Mouse (Mus musculus) embryonic facial prominence, embryonic 11.5 days (tissue): Measurements from ENCODE around the gene Ifit3b. TPM values are rescaled to one million over a fixed set of nuclear protein-coding genes. Genes with fewer than 3 reads are reported as not detected.
"Not testable (repeated sequence)": the region's sequence is repeated elsewhere in the genome, so short reads cannot be mapped to it uniquely, and the experiment has no call there.

ENCODE experiments used
- ATAC-seq: fragments of 200-750 bp; cut with Nextera tagmentation; replicated peaks from 2 replicates; pipeline ENCODE4 v1.8.0; 2017; ENCODE audit warnings: low read depth; ENCODE audit not compliant: insufficient number of reproducible peaks, low FRiP score, low TSS enrichment
- DNase-seq: peaks from one replicate; pipeline ENCODE4 v3.0.0-alpha.2; 2015; ENCODE audit warnings: low spot score
- H3K27ac ChIP-seq: fragments of 300-500 bp; sonication (generic); replicated peaks from 2 replicates; pipeline ENCODE4 v1.5.1; 2014; ENCODE audit warnings: mild to moderate bottlenecking, low read depth, low read length, control low read depth
- H3K27me3 ChIP-seq: fragments of 300-500 bp; sonication (generic); 2 replicates; pipeline ENCODE4 v1.6.1; 2014; ENCODE audit warnings: mild to moderate bottlenecking, low read length, moderate library complexity, mixed read lengths; ENCODE audit not compliant: control insufficient read depth, insufficient read depth
- H3K36me3 ChIP-seq: fragments of 300-500 bp; sonication (generic); replicated peaks from 2 replicates; pipeline ENCODE4 v1.6.1; 2014; ENCODE audit warnings: low read depth, mild to moderate bottlenecking, low read length, moderate library complexity, mixed read lengths; ENCODE audit not compliant: control insufficient read depth, insufficient read depth
- H3K4me1 ChIP-seq: fragments of 300-500 bp; sonication (generic); 2 replicates; pipeline ENCODE4 v1.6.1; 2014; ENCODE audit warnings: low read length, mixed read lengths; ENCODE audit not compliant: control insufficient read depth, insufficient read depth
- H3K4me2 ChIP-seq: fragments of 300-500 bp; sonication (generic); 2 replicates; pipeline ENCODE4 v1.6.1; 2014; ENCODE audit warnings: low read depth, mild to moderate bottlenecking, control low read depth, low read length, moderate library complexity
- H3K4me3 ChIP-seq: fragments of 300-500 bp; sonication (generic); 2 replicates; pipeline ENCODE4 v1.5.1; 2014; ENCODE audit warnings: low read depth, low read length, control low read depth
- H3K9ac ChIP-seq: fragments of 300-500 bp; sonication (generic); replicated peaks from 2 replicates; pipeline ENCODE4 v1.6.1; 2014; ENCODE audit warnings: mild to moderate bottlenecking, control low read depth, low read length
- H3K9me3 ChIP-seq: fragments of 300-500 bp; sonication (generic); replicated peaks from 2 replicates; pipeline ENCODE4 v1.6.1; 2016; ENCODE audit warnings: mild to moderate bottlenecking, low read length, inconsistent platforms, mixed read lengths; ENCODE audit not compliant: control insufficient read depth
- WGBS: fragments of 180-500 bp; shearing (Covaris S2); extraction: QIAGEN DNeasy Blood & Tissue Kit; methylation state at CpG from one replicate; pipeline ENCODE4 v1.1.7; 2014; 5-methylcytosine and 5-hydroxymethylcytosine counted together
- polyA plus RNA-seq: library from polyadenylated mRNA; unstranded; fragments of >200 nt; fragmentation: Nextera tagmentation; extraction: Ambion mirVana; gene quantifications from 2 replicates; pipeline ENCODE4 v1.2.1, GENCODE M21; 2014

The Ifit3b gene
- polyA plus RNA-seq, 1 experiment from 2014 or later, result not detected

DNA sequence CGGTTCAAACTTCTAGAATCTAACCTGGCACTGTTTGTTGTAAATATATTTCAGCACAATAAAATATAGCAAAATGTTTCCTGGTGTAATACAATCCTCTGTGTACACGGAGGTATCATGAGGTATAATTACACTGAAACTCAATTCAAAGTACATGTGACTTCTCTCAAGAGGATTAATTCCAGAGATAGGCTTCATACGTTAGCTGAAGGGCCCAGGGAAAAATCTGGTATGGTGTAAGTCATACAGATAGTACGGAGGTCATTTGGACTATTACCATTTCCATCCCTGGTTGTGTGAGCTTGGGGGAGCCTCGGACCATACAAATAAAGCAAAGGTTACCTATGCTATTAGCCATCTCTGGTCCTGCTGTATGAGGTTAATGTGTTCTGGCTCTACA is 34.8 kb downstream of the Ifit3b start:
- 76% methylated on average over 5 of the region's 5 CpGs for WGBS

GRCm38 (mm10) chr19:34647630-34648029 is 39.9 kb downstream of the Ifit3b start:
- ATAC-seq, H3K27ac ChIP-seq, DNase-seq, H3K4me2 ChIP-seq, H3K4me1 ChIP-seq, H3K9me3 ChIP-seq, H3K4me3 ChIP-seq, H3K36me3 ChIP-seq, H3K9ac ChIP-seq, H3K27me3 ChIP-seq: not testable (repeated sequence)
- WGBS, result 81% methylated on average over 7 of the region's 8 CpGs

More for the DNA sequence above, 34.8 kb downstream of the Ifit3b start:
- DNase-seq, result no peak
- ATAC-seq, result no peak
- Histone ChIP-seq H3K36me3 (no peaks in the 10 kb centered on the region), H3K4me2 (no peak overlapping the region), H3K4me3 (no peak overlapping the region), H3K27ac (no peak overlapping the region), H3K9ac (no peak overlapping the region), H3K27me3 (no peaks in the 10 kb centered on the region), H3K9me3 (no peaks in the 10 kb centered on the region), H3K4me1 (no peaks in the 10 kb centered on the region)

- H3K36me3 ChIP-seq, result no peaks in the 10 kb centered on the region
- no peaks in the 10 kb centered on the region for H3K27me3 ChIP-seq
- WGBS, result 89% methylated on average over 3 of the region's 3 CpGs
- no peak overlapping the region for H3K9ac ChIP-seq
- H3K9me3 ChIP-seq, result no peaks in the 10 kb centered on the region
- H3K4me2 ChIP-seq, result no peak overlapping the region
- no peaks in the 10 kb centered on the region for H3K4me1 ChIP-seq
- H3K4me3 ChIP-seq, result no peak overlapping the region
- ATAC-seq, result no peak
- no peak overlapping the region for H3K27ac ChIP-seq
- no peak for DNase-seq
Observed at GRCm38 (mm10) chr19:34650276-34650675, 42.5 kb downstream of the Ifit3b start.

DNA sequence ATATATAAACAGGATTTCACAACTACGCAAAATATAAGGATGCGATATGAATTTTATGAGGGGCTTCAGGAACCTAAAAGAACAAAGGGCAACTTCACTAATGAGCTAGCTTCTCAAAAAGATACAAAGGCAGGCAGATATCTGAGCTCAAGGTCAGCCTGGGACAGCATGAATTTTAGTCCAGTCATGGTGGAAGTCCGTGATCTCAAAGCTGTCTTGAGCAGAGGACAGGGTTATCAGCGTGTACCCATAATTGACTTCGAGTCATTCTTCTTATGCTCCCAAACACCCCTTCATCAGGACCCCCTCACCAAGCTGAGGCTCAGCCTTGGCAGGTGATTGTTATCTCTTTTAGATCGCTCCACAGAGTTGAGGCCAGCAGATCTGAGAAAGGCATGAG is 43.2 kb downstream of the Ifit3b start:
- H3K4me2 ChIP-seq, result no peak overlapping the region
- no peaks in the 10 kb centered on the region for H3K36me3 ChIP-seq
- no peak overlapping the region for H3K4me3 ChIP-seq
- no peaks in the 10 kb centered on the region for H3K9me3 ChIP-seq
- no peak overlapping the region for H3K27ac ChIP-seq
- no peak overlapping the region for H3K9ac ChIP-seq
- DNase-seq (no peak), ATAC-seq (no peak)
- WGBS, result 87% methylated on average over 6 of the region's 6 CpGs
- H3K4me1 ChIP-seq, result no peaks in the 10 kb centered on the region
- H3K27me3 ChIP-seq, result no peaks in the 10 kb centered on the region

DNA sequence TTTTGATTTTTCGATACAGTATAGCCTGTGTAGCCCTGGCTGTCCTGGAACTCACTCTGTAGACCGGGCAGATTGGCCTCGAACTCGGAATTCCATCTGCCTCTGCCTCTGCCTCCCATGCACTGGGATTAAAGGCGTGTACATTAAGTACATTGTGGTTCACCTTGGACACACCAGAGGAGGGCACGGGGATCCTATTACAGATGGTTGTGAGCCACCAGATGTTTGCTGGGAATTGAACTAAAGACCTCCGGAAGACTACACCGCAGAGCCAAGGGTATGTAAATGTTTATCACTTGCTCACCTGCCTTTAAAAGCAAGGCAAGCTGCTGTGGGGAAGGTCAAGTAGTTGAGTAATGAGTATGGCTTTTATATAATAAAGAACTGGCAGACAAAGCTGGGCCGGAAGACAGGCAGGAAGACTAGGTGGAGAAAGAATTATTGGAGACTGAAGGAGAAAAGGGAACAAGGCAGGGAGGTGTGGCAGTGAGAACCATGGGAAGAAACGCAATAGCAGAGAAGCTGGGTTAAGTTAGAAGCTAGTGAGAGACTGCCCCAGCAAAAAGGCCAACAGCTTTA is 47.5 kb downstream of the Ifit3b start:
- Histone ChIP-seq H3K9me3 (no peaks in the 10 kb centered on the region), H3K4me2 (no peak overlapping the region), H3K36me3 (no peaks in the 10 kb centered on the region), H3K4me1 (no peaks in the 10 kb centered on the region), H3K27me3 (no peaks in the 10 kb centered on the region), H3K27ac (no peak overlapping the region), H3K4me3 (no peak overlapping the region), H3K9ac (no peak overlapping the region)
- ATAC-seq (no peak), DNase-seq (no peak)
- 83% methylated on average over 10 of the region's 10 CpGs for WGBS

DNA sequence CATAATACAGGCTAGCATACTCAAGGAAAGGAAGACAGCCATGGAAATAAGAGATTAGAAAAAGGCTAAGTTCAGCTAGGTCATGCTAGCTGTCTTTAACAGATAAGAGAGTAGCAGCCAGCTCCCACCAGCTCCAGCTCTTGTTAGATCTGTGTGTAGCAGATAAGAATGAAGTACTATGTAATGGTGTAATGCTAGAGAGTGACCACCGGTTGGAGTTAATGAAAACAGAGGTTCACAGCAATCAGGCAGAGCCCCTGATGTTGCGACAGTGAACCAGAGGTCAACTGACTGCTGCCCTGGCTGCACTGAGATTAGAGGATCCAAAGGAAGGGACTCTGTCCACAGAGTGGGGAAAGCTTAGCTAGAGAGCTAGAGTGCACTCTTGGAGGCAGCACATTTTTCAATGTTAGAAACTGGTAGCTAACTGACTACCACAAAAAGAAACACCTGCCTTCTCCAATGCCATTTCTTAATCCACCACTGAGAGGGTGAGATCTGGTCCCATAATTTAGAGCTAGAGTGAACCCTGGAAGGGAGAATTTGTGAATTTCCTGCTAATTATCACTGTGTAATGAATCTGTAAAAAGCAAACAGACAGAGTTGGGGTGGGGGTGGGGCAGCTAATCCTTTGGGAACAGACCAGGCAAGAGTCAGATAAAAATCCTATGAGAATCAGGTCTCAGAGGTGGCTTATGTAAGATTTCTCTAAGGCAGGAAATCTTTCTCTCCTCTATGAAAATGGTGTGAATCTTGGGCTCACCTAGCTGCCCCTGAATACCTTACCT is 48.9 kb downstream of the Ifit3b start:
- ATAC-seq (no peak; the same call in 1 of the 2 replicates), DNase-seq (no peak)
- Histone ChIP-seq H3K36me3 (no peaks in the 10 kb centered on the region), H3K4me1 (no peaks in the 10 kb centered on the region), H3K9ac (no peak overlapping the region), H3K4me3 (no peak overlapping the region), H3K9me3 (no peaks in the 10 kb centered on the region), H3K27ac (no peak overlapping the region), H3K4me2 (no peak overlapping the region), H3K27me3 (no peaks in the 10 kb centered on the region)
- 27% methylated on average over 2 of the region's 2 CpGs for WGBS

DNA sequence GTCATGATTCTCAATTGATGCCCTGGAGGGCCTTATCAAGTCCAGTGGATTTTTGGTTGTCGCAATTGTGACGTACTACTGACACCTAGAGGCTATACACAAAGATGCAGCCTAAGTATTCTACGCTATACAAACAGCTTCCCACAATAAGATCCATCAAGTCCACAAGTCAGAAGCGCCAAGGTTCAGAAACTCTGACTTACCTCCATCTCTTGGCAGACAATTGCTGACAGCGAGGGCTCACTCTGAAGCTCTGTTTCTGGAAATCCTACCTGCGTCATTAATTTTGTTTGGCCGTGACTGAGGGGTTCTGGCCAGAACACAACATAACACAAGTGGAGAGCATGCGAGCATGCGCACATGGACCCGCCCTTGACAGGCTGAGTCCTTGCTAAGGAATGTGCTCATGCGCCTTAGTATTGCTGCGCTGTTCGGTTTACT is 54.3 kb downstream of the Ifit3b start:
- no peak overlapping the region for H3K27ac ChIP-seq
- H3K9me3 ChIP-seq, result no peaks in the 10 kb centered on the region
- peak; percentile 79 for DNase-seq
- peak; percentile 92 for ATAC-seq
- no peak overlapping the region for H3K9ac ChIP-seq
- H3K4me3 ChIP-seq, result peak overlapping the region; percentile 12
- no peaks in the 10 kb centered on the region for H3K36me3 ChIP-seq
- H3K4me1 ChIP-seq, result no peaks in the 10 kb centered on the region
- peak overlapping the region; percentile 32 for H3K4me2 ChIP-seq
- no peaks in the 10 kb centered on the region for H3K27me3 ChIP-seq
- 16% methylated on average over 13 of the region's 13 CpGs for WGBS

DNA sequence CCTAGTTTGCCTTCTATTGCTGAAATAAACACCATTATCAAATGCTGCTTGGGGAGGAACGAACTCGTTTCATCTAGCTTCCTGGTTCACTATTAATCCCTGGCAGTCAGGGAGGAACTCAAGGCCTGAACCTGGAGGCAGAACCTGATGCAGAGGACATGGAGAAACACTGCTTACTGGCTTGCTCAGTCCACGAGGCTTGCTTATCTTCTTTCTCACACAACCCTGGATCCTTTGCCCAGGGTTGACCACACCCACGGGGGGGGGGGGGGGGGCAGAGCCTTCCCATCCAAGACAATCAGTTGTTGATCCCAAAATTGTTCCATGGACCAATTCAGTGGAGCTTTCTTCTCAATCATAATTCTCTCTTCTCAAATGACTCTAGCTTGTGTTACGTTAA is 55.0 kb downstream of the Ifit3b start:
- no peak overlapping the region for H3K27ac ChIP-seq
- DNase-seq (no peak), ATAC-seq (no peak)
- no peaks in the 10 kb centered on the region for H3K27me3 ChIP-seq
- no peaks in the 10 kb centered on the region for H3K9me3 ChIP-seq
- no peaks in the 10 kb centered on the region for H3K4me1 ChIP-seq
- H3K36me3 ChIP-seq, result no peaks in the 10 kb centered on the region
- H3K4me2 ChIP-seq, result no peak overlapping the region
- H3K9ac ChIP-seq, result no peak overlapping the region
- WGBS, result 51% methylated on average over 5 of the region's 5 CpGs
- H3K4me3 ChIP-seq, result no peak overlapping the region
